Mouse (Mus musculus) hindbrain, embryonic 15.5 days (tissue): Measurements from ENCODE around the gene Actr3b. TPM values are rescaled to one million over a fixed set of nuclear protein-coding genes. Genes with fewer than 3 reads are reported as not detected.

Experiments
- polyA plus RNA-seq: library from polyadenylated mRNA; unstranded; fragments of >200 nt; fragmentation: Nextera tagmentation; extraction: Ambion mirVana; gene quantifications from 2 replicates; pipeline ENCODE4 v1.2.1, GENCODE M21; 2015

Actr3b gene
- polyA plus RNA-seq, 1 experiment from 2014 or later, result 42.0 TPM

Other genes starting within 250 kb of the Actr3b start
- gene Cct8l1, start 243.9 kb upstream of the Actr3b start, polyA plus RNA-seq, result 0.12 TPM in 1 of 2 replicates, not detected in the other
- gene Xrcc2, start 54.2 kb upstream of the Actr3b start, polyA plus RNA-seq, result 6.1 and 6.4 TPM in 2 replicates
- gene Gm21663, start 182.4 kb downstream of the Actr3b start, polyA plus RNA-seq, result not detected in 2 replicates
- 0.10 and 0.18 TPM in 2 replicates for gene Gm21671, start 194.4 kb downstream of the Actr3b start, polyA plus RNA-seq
- gene Gm21680, start 212.7 kb downstream of the Actr3b start, polyA plus RNA-seq, result 0.21 and 0.30 TPM in 2 replicates
- gene Gm21698, start 228.7 kb downstream of the Actr3b start, polyA plus RNA-seq, result 0.21 and 0.37 TPM in 2 replicates
- gene Gm1979, start 244.8 kb downstream of the Actr3b start, polyA plus RNA-seq, result 0.31 and 0.33 TPM in 2 replicates